Mouse (Mus musculus) bone marrow, adult 2 months (tissue): ENCODE data around the gene AA986860.

Experiments
- CTCF ChIP-seq: fragments of 200-500 bp; IDR thresholded peaks from 2 replicates; pipeline ENCODE4 v1.5.1; 2011; ENCODE audit warnings: low read length, control low read depth; ENCODE audit not compliant: control insufficient read depth, insufficient read depth
- POLR2A ChIP-seq: fragments of 200-500 bp; IDR thresholded peaks from 2 replicates; pipeline ENCODE4 v1.6.1; 2011; ENCODE audit warnings: low read depth, mild to moderate bottlenecking, control low read depth, low read length, borderline replicate concordance; ENCODE audit not compliant: control insufficient read depth

GRCm38 (mm10) chr1:130716218-130716512 lies 15.6 kb upstream of the AA986860 start:
- TF ChIP-seq CTCF, result no peak
- TF ChIP-seq POLR2A, result no peak
